15 mouse cellular contexts compared by ENCODE assay signal in genomic region chr13:30782419-30782818, GRCm38 (mm10). TPM values are rescaled to one million over a fixed set of nuclear protein-coding genes. Genes with fewer than 3 reads are reported as not detected.
A peak's percentile ranks its signal among the peaks of the same experiment; 100 is the strongest.
DNase-seq lines count a peak whose midpoint lies in the region; ATAC-seq and TF ChIP-seq lines count a peak whose summit lies in the region.
"Had no signal": no experiment of that assay in that cellular context is flagged by ENCODE, and none has a peak within 500 bp of the region (broad histone marks: within the 10 kb centered on the region; RNA-seq: fewer than 3 reads in every experiment).

No protein-coding gene starts in this region.

- WGBS in lung, postnatal 0 days = 51% methylated on average over 8 of the region's 8 CpGs
- WGBS in embryonic facial prominence, embryonic 11.5 days = 18% methylated on average over 8 of the region's 8 CpGs

- no peak overlapping the region for H3K9ac ChIP-seq in lung, postnatal 0 days (replicated peaks; ENCODE audit: low read depth)
- H3K9ac ChIP-seq in embryonic facial prominence, embryonic 11.5 days (replicated peaks; ENCODE audit: low read length) = no peak overlapping the region
- H3K9ac ChIP-seq: neural tube, embryonic 13.5 days had no signal

- no peak overlapping the region for H3ac ChIP-seq in myocyte (ENCODE audit: control insufficient read depth, insufficient read length)

- peak; percentile 11; the same call in 1 of the 2 replicates for ATAC-seq in lung, postnatal 0 days
- no peak for ATAC-seq in embryonic facial prominence, embryonic 11.5 days (replicated peaks; ENCODE audit: insufficient number of reproducible peaks, low FRiP score, low TSS enrichment, low read depth)

- H3K27me3 ChIP-seq in lung, postnatal 0 days (replicated peaks; ENCODE audit: insufficient read depth, low read length) = no peaks in the 10 kb centered on the region
- no peaks in the 10 kb centered on the region for H3K27me3 ChIP-seq in embryonic facial prominence, embryonic 11.5 days (ENCODE audit: control insufficient read depth, insufficient read depth, low read length)
- H3K27me3 ChIP-seq in myocyte (ENCODE audit: control insufficient read depth, insufficient read depth, insufficient read length) = no peaks in the 10 kb centered on the region
- H3K27me3 ChIP-seq: neural tube, embryonic 13.5 days had no signal

- no peak overlapping the region for H3K27ac ChIP-seq in lung, postnatal 0 days (ENCODE audit: low read length)
- H3K27ac ChIP-seq in embryonic facial prominence, embryonic 11.5 days (replicated peaks; ENCODE audit: low read depth, low read length) = no peak overlapping the region
- H3K27ac ChIP-seq: neural tube, embryonic 13.5 days had no signal

- no peak overlapping the region for H3K4me3 ChIP-seq in lung, postnatal 0 days (ENCODE audit: low read depth, low read length)
- no peak overlapping the region for H3K4me3 ChIP-seq in embryonic facial prominence, embryonic 11.5 days (ENCODE audit: low read depth, low read length)
- no peak overlapping the region for H3K4me3 ChIP-seq in myocyte
- H3K4me3 ChIP-seq: neural tube, embryonic 13.5 days had no signal

- no peaks in the 10 kb centered on the region for H3K36me3 ChIP-seq in lung, postnatal 0 days (ENCODE audit: insufficient read depth, low read length)
- no peaks in the 10 kb centered on the region for H3K36me3 ChIP-seq in embryonic facial prominence, embryonic 11.5 days (replicated peaks; ENCODE audit: control insufficient read depth, insufficient read depth, low read depth, low read length)
- H3K36me3 ChIP-seq in myocyte (ENCODE audit: control insufficient read depth, insufficient read depth) = no peaks in the 10 kb centered on the region
- H3K36me3 ChIP-seq: neural tube, embryonic 13.5 days had no signal

- H3K79me2 ChIP-seq in myocyte (ENCODE audit: control insufficient read depth, insufficient read depth) = no peaks in the 10 kb centered on the region

- no peak for TF ChIP-seq EP300 in lung, postnatal 0 days (IDR thresholded peaks at IDR 0.05)

- TF ChIP-seq CTCF in lung, postnatal 0 days (IDR thresholded peaks at IDR 0.05) = no peak

- peak; percentile 33 for DNase-seq in gastrocnemius, postnatal 25 days
- no peak for DNase-seq in gastrocnemius, adult 8-10 months (ENCODE audit: low spot score in 2 of 2)
- DNase-seq in lung, postnatal 0 days (ENCODE audit: low spot score) = no peak
- DNase-seq in lung, postnatal 25 days (ENCODE audit: low spot score) = no peak
- peak; percentile 72 for DNase-seq in embryonic facial prominence, embryonic 11.5 days (ENCODE audit: low spot score)
- no peak for DNase-seq in c-Kit-positive CD71-positive TER-119-positive erythroid progenitor cells, embryonic 14.5 days (ENCODE audit: low spot score)
- DNase-seq in testis, postnatal 10 days (ENCODE audit: low spot score) = no peak
- DNase-seq: adrenal gland, postnatal 36 days; cerebellum, postnatal 25 days; kidney, postnatal 25 days; lung, postnatal 4 days; spleen, adult 18-20 months had no signal

- no peak overlapping the region for H3K4me2 ChIP-seq in lung, postnatal 0 days (replicated peaks; ENCODE audit: low read depth, low read length)
- H3K4me2 ChIP-seq in embryonic facial prominence, embryonic 11.5 days (ENCODE audit: low read depth, low read length) = no peak overlapping the region
- peak overlapping the region; percentile 69 for H3K4me2 ChIP-seq in myocyte (ENCODE audit: low read depth)
- H3K4me2 ChIP-seq: neural tube, embryonic 13.5 days had no signal

- H3K4me1 ChIP-seq in lung, postnatal 0 days (ENCODE audit: insufficient read depth, low read depth, low read length) = no peaks in the 10 kb centered on the region
- peaks cover 7% of the 10 kb centered on the region for H3K4me1 ChIP-seq in embryonic facial prominence, embryonic 11.5 days (ENCODE audit: control insufficient read depth, insufficient read depth, low read length)

- no peaks in the 10 kb centered on the region for H3K9me3 ChIP-seq in lung, postnatal 0 days (ENCODE audit: low read length)
- no peaks in the 10 kb centered on the region for H3K9me3 ChIP-seq in embryonic facial prominence, embryonic 11.5 days (replicated peaks; ENCODE audit: control insufficient read depth, low read length)
- H3K9me3 ChIP-seq: neural tube, embryonic 13.5 days had no signal

- TF ChIP-seq POLR2A in myocyte (IDR thresholded peaks at IDR 0.05; ENCODE audit: insufficient read length, low read depth) = no peak

TF ChIP-seq in myocyte, 11 proteins besides CTCF, POLR2A, EP300 and RAD21:
- TF ChIP-seq REST (IDR thresholded peaks at IDR 0.05; ENCODE audit: insufficient read depth, insufficient read length) = no peak
- no peak for TF ChIP-seq TCF3 (IDR thresholded peaks at IDR 0.05; ENCODE audit: insufficient read length, low read depth)
- no peak for TF ChIP-seq MYOG (IDR thresholded peaks at IDR 0.05; ENCODE audit: control insufficient read depth in 1 of 3, insufficient read depth in 1 of 3, insufficient read length in 2 of 3, low read depth in 2 of 3)
- TF ChIP-seq CEBPB (IDR thresholded peaks at IDR 0.05; ENCODE audit: insufficient read depth, poor library complexity, severe bottlenecking) = no peak
- TF ChIP-seq SRF (IDR thresholded peaks at IDR 0.05; ENCODE audit: control insufficient read depth, insufficient read length, low read depth) = no peak
- no peak for TF ChIP-seq MAX (IDR thresholded peaks at IDR 0.05; ENCODE audit: low read depth)
- TF ChIP-seq E2F4 (IDR thresholded peaks at IDR 0.05; ENCODE audit: insufficient read depth) = no peak
- TF ChIP-seq POLR2AphosphoS2 (IDR thresholded peaks at IDR 0.05; ENCODE audit: insufficient read length, low read depth) = no peak
- TF ChIP-seq TCF12 (IDR thresholded peaks at IDR 0.05; ENCODE audit: insufficient read depth, poor library complexity, severe bottlenecking) = no peak

RNA-seq across cellular contexts. Expression of gene Irf4, which starts 33.4 kb away (rescaled TPM):
- total RNA-seq in gastrocnemius, postnatal 25 days (2021) = 1 to 10 TPM in 1 of 2 experiments, under 1 TPM in 1; 0.28 to 1.4 TPM
- 1 to 10 TPM in 1 of 4 experiments, under 1 TPM in 3; 0.17 to 2.5 (median 0.77) TPM for total RNA-seq in gastrocnemius, adult 8-10 months (2022)
- polyA plus RNA-seq in lung, postnatal 0 days (2015; fragmentation: Nextera tagmentation; extraction: Ambion mirVana) = 0.21 and 0.33 TPM in 2 replicates
- not detected in 2 replicates for polyA plus RNA-seq in embryonic facial prominence, embryonic 11.5 days (2014; fragmentation: Nextera tagmentation; extraction: Ambion mirVana)
- polyA plus RNA-seq in myocyte (2012; fragmentation: generic; extraction: Trizol) = 0.01 TPM
- polyA plus RNA-seq: limb, embryonic 11.5 days had no signal

Comparison
In these comparisons a context has a peak if more than half of its experiments do, and no peak if none do; other contexts are left out.
1. DNase-seq: peak in gastrocnemius, postnatal 25 days (single experiment) and embryonic facial prominence, embryonic 11.5 days (single experiment); none in gastrocnemius, adult 8-10 months (0 of 2), lung, postnatal 0 days (single experiment), lung, postnatal 25 days (single experiment), c-Kit-positive CD71-positive TER-119-positive erythroid progenitor cells, embryonic 14.5 days (single experiment) and testis, postnatal 10 days (single experiment).